Mouse (Mus musculus) cerebellum, postnatal 25 days (tissue): ENCODE measurements at regions not wholly inside any gene's neighbourhood (a gene's known extent, or its start where the extent isn't known, plus 50 kb on each side); places are given as distances from the start of the nearest gene placed in this dataset.

Experiments used
- DNase-seq, 2 experiments: peaks; one replicate each; pipeline ENCODE4 v3.0.0; 2021; ENCODE audit warnings: mixed read lengths in 2 of 2

- DNase-seq = no peak
These were observed 294.7 kb upstream of the Ppp2r3a start for GRCm38 (mm10) chr9:101546213-101546832.

- no peak for DNase-seq
These were observed 266.5 kb upstream of the Ppp2r3a start for GRCm38 (mm10) chr9:101518137-101518536.

- no peak for DNase-seq
These were observed 259.2 kb upstream of the Ppp2r3a start for GRCm38 (mm10) chr9:101510807-101511206.

- no peak for DNase-seq
These were observed 257.6 kb upstream of the Ppp2r3a start for GRCm38 (mm10) chr9:101509196-101509595.

- no peak for DNase-seq
These were observed 255.6 kb upstream of the Ppp2r3a start for GRCm38 (mm10) chr9:101507023-101507690.

- no peak for DNase-seq
These were observed 250.3 kb upstream of the Ppp2r3a start for GRCm38 (mm10) chr9:101501706-101502465.

- DNase-seq = no peak
These were observed 249.4 kb upstream of the Ppp2r3a start for GRCm38 (mm10) chr9:101501036-101501435.

GRCm38 (mm10) chr9:101498721-101499120 is 247.1 kb upstream of the Ppp2r3a start:
- no peak for DNase-seq

GRCm38 (mm10) chr9:101495768-101496167 is 244.2 kb upstream of the Ppp2r3a start:
- DNase-seq = peak; percentile 30 to 56

GRCm38 (mm10) chr9:101489013-101489412 is 237.4 kb upstream of the Ppp2r3a start:
- no peak for DNase-seq

GRCm38 (mm10) chr9:101476223-101476622 is 224.6 kb upstream of the Ppp2r3a start:
- no peak for DNase-seq

- no peak for DNase-seq
These were observed 221.5 kb upstream of the Ppp2r3a start for GRCm38 (mm10) chr9:101473074-101473461.

GRCm38 (mm10) chr9:101472101-101473073 is 220.8 kb upstream of the Ppp2r3a start:
- DNase-seq = peak in 1 of 2 experiments; percentile 10

GRCm38 (mm10) chr9:101471665-101472064 is 220.1 kb upstream of the Ppp2r3a start:
- no peak for DNase-seq

- no peak for DNase-seq
These were observed 218.2 kb upstream of the Ppp2r3a start for GRCm38 (mm10) chr9:101469756-101470155.

GRCm38 (mm10) chr9:101464727-101465427 is 213.3 kb upstream of the Ppp2r3a start:
- DNase-seq = peak in 1 of 2 experiments; percentile 14

- DNase-seq = no peak
These were observed 207.5 kb upstream of the Ppp2r3a start for GRCm38 (mm10) chr9:101458947-101459627.

GRCm38 (mm10) chr9:101458306-101458946 is 206.8 kb upstream of the Ppp2r3a start:
- no peak for DNase-seq

GRCm38 (mm10) chr9:101446316-101446715 is 194.7 kb upstream of the Ppp2r3a start:
- DNase-seq = no peak

- DNase-seq = peak; percentile 46 to 74
These were observed 194.2 kb upstream of the Ppp2r3a start for GRCm38 (mm10) chr9:101445764-101446163.

GRCm38 (mm10) chr9:101445293-101445692 is 193.7 kb upstream of the Ppp2r3a start:
- DNase-seq = no peak
